Mouse (Mus musculus): ENCODE measurements around the gene Dnajc5. TPM values are rescaled to one million over a fixed set of nuclear protein-coding genes. Genes with fewer than 3 reads are reported as not detected.

The Dnajc5 gene
- polyA plus RNA-seq, 2 experiments: 72.5 to 75.7 TPM

DNA sequence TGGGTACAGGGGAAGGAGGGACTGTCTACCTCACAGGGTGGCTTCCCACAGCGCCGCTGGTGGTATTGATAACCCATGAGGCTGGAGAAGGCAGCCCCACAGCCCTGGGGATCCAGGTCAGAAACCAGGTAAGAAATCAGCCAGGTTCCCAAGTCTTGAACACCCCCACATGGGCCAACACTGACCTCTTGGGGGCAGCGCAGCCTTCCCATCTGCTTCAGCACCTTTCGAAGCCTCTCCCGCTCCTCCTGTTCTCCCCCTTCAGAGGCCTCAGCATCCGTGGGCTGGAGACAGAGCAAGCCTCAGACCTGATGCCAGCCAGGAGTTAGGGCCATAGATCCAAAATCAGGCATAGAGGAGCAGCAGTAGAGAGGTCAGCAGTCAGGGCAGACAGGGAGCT lies 67.5 kb downstream of the Dnajc5 start:
- no peaks in the 10 kb centered on the region for H3K9me3 ChIP-seq (ENCODE audit: control insufficient read depth, low read length)
- DNase-seq (ENCODE audit: low spot score) (no peak), ATAC-seq (ENCODE audit: low FRiP score, low read depth) (no peak)

DNA sequence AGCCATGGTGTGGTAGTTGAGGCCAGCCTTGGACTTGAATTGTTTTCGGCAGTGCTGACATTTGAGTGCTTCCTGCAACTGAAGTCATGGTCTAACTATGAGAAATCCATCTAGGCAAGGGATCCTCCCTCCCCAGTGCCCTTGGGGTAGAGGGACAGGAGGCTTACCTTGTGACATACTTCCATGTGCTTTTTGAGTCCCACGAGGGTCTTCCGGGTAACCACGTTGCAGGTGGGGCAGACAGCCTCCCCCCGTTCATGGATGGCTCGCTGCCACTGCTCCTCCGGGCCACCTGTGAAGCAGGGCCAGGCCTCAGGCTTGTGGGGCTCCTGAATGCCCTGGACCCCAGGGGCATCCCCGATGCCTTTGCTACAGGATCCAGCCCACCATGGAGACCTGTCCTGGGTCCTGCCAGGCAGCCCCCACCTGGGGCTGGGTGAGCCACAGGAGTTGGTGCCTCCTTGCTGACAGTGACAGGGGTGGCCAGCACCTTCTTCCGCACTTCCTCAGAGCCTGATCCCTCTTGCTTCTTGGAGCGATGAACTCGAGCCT lies 68.0 kb downstream of the Dnajc5 start:
- H3K27me3 ChIP-seq (ENCODE audit: control insufficient read depth, insufficient read depth, low read length): no peaks in the 10 kb centered on the region
- DNase-seq (ENCODE audit: low spot score): no peak
- H3K4me1 ChIP-seq (ENCODE audit: control insufficient read depth, insufficient read depth, low read length): peaks cover 7% of the 10 kb centered on the region
- no peak overlapping the region for H3K4me3 ChIP-seq (replicated peaks; ENCODE audit: low read length)
- no peak for TF ChIP-seq POLR2A (IDR thresholded peaks at IDR 0.05; ENCODE audit: borderline replicate concordance, extremely low read depth, insufficient read depth, insufficient read length)
- no peak overlapping the region for H3K27ac ChIP-seq (replicated peaks; ENCODE audit: low read depth, low read length)
- H3K9ac ChIP-seq (ENCODE audit: low read depth, low read length, severe bottlenecking): no peak overlapping the region
- no peak overlapping the region for H3K4me2 ChIP-seq (replicated peaks; ENCODE audit: low read depth, low read length, severe bottlenecking)
- H3K36me3 ChIP-seq (ENCODE audit: control insufficient read depth, insufficient read depth, low read length): peaks cover 73% of the 10 kb centered on the region
- no peak for ATAC-seq (ENCODE audit: low FRiP score, low read depth)
- 87% methylated on average over 11 of the region's 11 CpGs for WGBS
- H3K9me3 ChIP-seq (ENCODE audit: control insufficient read depth, low read length): no peaks in the 10 kb centered on the region

More for the DNA sequence above, 67.5 kb downstream of the Dnajc5 start:
- H3K27me3 ChIP-seq (ENCODE audit: control insufficient read depth, insufficient read depth, low read length): no peaks in the 10 kb centered on the region
- TF ChIP-seq POLR2A (IDR thresholded peaks at IDR 0.05; ENCODE audit: borderline replicate concordance, extremely low read depth, insufficient read depth, insufficient read length): no peak
- H3K4me2 ChIP-seq (replicated peaks; ENCODE audit: low read depth, low read length, severe bottlenecking): no peak overlapping the region
- 77% methylated on average over 6 of the region's 6 CpGs for WGBS
- peaks cover 4% of the 10 kb centered on the region for H3K4me1 ChIP-seq (ENCODE audit: control insufficient read depth, insufficient read depth, low read length)
- peaks cover 77% of the 10 kb centered on the region for H3K36me3 ChIP-seq (ENCODE audit: control insufficient read depth, insufficient read depth, low read length)
- H3K4me3 ChIP-seq (replicated peaks; ENCODE audit: low read length): no peak overlapping the region
- H3K9ac ChIP-seq (ENCODE audit: low read depth, low read length, severe bottlenecking): no peak overlapping the region
- no peak overlapping the region for H3K27ac ChIP-seq (replicated peaks; ENCODE audit: low read depth, low read length)

DNA sequence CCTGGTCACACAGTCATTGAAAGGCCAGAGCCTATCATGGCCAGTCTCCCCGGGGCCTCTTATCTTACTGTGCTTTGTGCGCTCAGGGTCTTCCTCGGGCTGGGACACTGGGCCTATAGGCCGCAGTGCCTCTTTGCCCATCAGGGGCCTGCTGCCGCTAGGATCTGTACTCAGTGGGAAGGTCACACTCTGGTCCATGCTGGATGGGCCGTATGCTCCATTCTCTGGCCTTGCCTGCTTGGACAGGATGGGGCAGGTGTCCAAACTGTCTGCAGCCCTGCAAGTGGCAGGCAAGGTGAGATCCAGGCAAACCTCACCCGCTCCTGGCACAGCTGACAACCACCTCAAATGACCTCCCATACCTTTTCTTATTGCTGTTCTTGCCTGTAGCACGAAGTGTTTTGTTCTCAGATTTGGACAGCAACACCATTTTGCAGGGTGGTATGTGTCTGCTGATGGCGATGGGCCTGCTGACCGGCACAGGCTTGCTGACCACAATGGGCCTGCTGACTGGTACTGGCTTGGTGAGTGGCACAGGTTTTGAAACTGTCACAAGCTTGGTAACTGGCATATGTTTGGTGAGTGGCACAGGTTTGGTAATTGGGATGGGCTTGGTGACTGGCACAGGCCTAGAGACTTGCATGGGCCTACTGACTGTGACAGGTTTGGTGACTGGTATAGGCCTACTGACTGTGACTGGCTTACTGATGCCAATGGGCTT lies 68.9 kb downstream of the Dnajc5 start:
- Histone ChIP-seq H3K9me3 (ENCODE audit: control insufficient read depth, low read length) (no peaks in the 10 kb centered on the region), H3K4me3 (replicated peaks; ENCODE audit: low read length) (no peak overlapping the region), H3K27ac (replicated peaks; ENCODE audit: low read depth, low read length) (no peak overlapping the region), H3K36me3 (ENCODE audit: control insufficient read depth, insufficient read depth, low read length) (peaks cover 68% of the 10 kb centered on the region), H3K4me2 (replicated peaks; ENCODE audit: low read depth, low read length, severe bottlenecking) (no peak overlapping the region), H3K4me1 (ENCODE audit: control insufficient read depth, insufficient read depth, low read length) (peaks cover 8% of the 10 kb centered on the region), H3K9ac (ENCODE audit: low read depth, low read length, severe bottlenecking) (no peak overlapping the region), H3K27me3 (ENCODE audit: control insufficient read depth, insufficient read depth, low read length) (no peaks in the 10 kb centered on the region)
- 92% methylated on average over 10 of the region's 10 CpGs for WGBS
- ATAC-seq (ENCODE audit: low FRiP score, low read depth) (no peak), DNase-seq (ENCODE audit: low spot score) (no peak)
- no peak for TF ChIP-seq POLR2A (IDR thresholded peaks at IDR 0.05; ENCODE audit: borderline replicate concordance, extremely low read depth, insufficient read depth, insufficient read length)

DNA sequence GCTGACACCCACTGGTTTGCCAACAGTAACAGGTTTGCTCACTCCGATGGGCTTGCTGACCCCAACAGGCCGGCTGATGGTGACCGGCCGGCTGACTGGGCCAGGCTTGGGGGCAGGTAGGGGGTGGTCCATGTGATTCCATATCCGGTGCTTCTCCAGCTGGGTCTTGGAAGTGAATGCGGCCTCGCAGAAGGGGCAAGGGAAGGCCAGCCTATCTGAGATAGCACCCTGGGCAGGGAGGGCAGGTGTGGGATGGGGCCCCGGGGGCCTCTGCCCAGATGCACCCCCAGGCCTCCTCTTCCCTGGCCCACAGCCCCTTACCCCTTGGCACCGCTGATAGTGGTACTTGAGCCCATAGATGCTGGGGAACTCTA lies 69.4 kb downstream of the Dnajc5 start:
- DNase-seq (ENCODE audit: low spot score) (no peak), ATAC-seq (ENCODE audit: low FRiP score, low read depth) (no peak)
- no peak for TF ChIP-seq POLR2A (IDR thresholded peaks at IDR 0.05; ENCODE audit: borderline replicate concordance, extremely low read depth, insufficient read depth, insufficient read length)
- Histone ChIP-seq H3K9me3 (ENCODE audit: control insufficient read depth, low read length) (no peaks in the 10 kb centered on the region), H3K36me3 (ENCODE audit: control insufficient read depth, insufficient read depth, low read length) (peaks cover 62% of the 10 kb centered on the region), H3K27ac (replicated peaks; ENCODE audit: low read depth, low read length) (no peak overlapping the region), H3K4me1 (ENCODE audit: control insufficient read depth, insufficient read depth, low read length) (peaks cover 8% of the 10 kb centered on the region), H3K4me2 (replicated peaks; ENCODE audit: low read depth, low read length, severe bottlenecking) (no peak overlapping the region), H3K27me3 (ENCODE audit: control insufficient read depth, insufficient read depth, low read length) (no peaks in the 10 kb centered on the region), H3K4me3 (replicated peaks; ENCODE audit: low read length) (no peak overlapping the region), H3K9ac (ENCODE audit: low read depth, low read length, severe bottlenecking) (no peak overlapping the region)
- 90% methylated on average over 9 of the region's 9 CpGs for WGBS

DNA sequence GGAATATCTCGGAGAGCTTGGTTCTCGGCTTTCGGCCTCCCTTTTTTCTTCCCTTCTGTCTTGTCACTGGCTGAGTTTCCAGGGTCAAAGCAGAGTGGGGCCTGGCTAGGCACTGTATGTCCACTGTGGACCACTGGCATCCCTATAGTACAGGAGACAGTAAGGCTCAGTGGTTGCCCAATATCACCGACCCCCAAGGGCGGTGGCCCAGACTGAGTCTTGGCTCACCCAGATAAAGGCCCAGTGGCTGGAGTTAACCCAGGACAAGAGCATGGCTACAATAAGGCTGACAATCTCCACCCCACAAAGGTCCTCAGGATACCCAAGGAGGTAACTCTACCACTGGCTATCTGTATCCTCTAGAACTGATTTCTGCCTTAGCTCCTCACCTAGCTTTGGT lies 70.2 kb downstream of the Dnajc5 start:
- ATAC-seq (ENCODE audit: low FRiP score, low read depth) (no peak), DNase-seq (ENCODE audit: low spot score) (no peak)
- no peak overlapping the region for H3K27ac ChIP-seq (replicated peaks; ENCODE audit: low read depth, low read length)
- H3K27me3 ChIP-seq (ENCODE audit: control insufficient read depth, insufficient read depth, low read length): no peaks in the 10 kb centered on the region
- H3K9ac ChIP-seq (ENCODE audit: low read depth, low read length, severe bottlenecking): no peak overlapping the region
- no peak overlapping the region for H3K4me2 ChIP-seq (replicated peaks; ENCODE audit: low read depth, low read length, severe bottlenecking)
- 97% methylated on average over 5 of the region's 5 CpGs for WGBS
- peaks cover 55% of the 10 kb centered on the region for H3K36me3 ChIP-seq (ENCODE audit: control insufficient read depth, insufficient read depth, low read length)
- H3K4me1 ChIP-seq (ENCODE audit: control insufficient read depth, insufficient read depth, low read length): peaks cover 8% of the 10 kb centered on the region
- no peaks in the 10 kb centered on the region for H3K9me3 ChIP-seq (ENCODE audit: control insufficient read depth, low read length)
- H3K4me3 ChIP-seq (replicated peaks; ENCODE audit: low read length): no peak overlapping the region
- no peak for TF ChIP-seq POLR2A (IDR thresholded peaks at IDR 0.05; ENCODE audit: borderline replicate concordance, extremely low read depth, insufficient read depth, insufficient read length)
